ENCODE assay signal across 8 mouse cellular contexts in genomic region chr4:155840076-155841002, GRCm38 (mm10). TPM values are rescaled to one million over a fixed set of nuclear protein-coding genes. Genes with fewer than 3 reads are reported as not detected.
DNase-seq lines count a peak whose midpoint lies in the region; ATAC-seq and TF ChIP-seq lines count a peak whose summit lies in the region.

No protein-coding gene starts in this region.

- WGBS in liver, embryonic 15.5 days (ENCODE audit: insufficient replicate concordance) = 26% methylated on average over 8 of the region's 8 CpGs
- WGBS in stomach, postnatal 0 days = 14% methylated on average over 8 of the region's 8 CpGs

- no peak for TF ChIP-seq EP300 in stomach, postnatal 0 days (optimal IDR thresholded peaks at IDR 0.05)

- peak overlapping the region; percentile 87 for H3K4me2 ChIP-seq in liver, embryonic 15.5 days
- H3K4me2 ChIP-seq in stomach, postnatal 0 days (replicated peaks; ENCODE audit: low read depth) = peak overlapping the region; percentile 97

- H3K4me1 ChIP-seq in bone marrow macrophage, adult 2 months (ENCODE audit: control insufficient read depth, insufficient read depth, low read length) = peaks cover 17% of the 10 kb centered on the region
- H3K4me1 ChIP-seq in liver, embryonic 15.5 days (replicated peaks) = peaks cover 34% of the 10 kb centered on the region
- H3K4me1 ChIP-seq in stomach, postnatal 0 days (replicated peaks; ENCODE audit: control insufficient read depth, insufficient read depth) = 0 out of 2 replicates have a peak, but pooled peaks cover 3% of the 10 kb centered on the region

- DNase-seq in layer of hippocampus, adult 2 months (ENCODE audit: low spot score in 2 of 2) = no peak
- no peak for DNase-seq in layer of hippocampus, adult 8-10 months (ENCODE audit: low spot score in 2 of 2)
- DNase-seq in gastrocnemius, postnatal 10 days = peak; percentile 41
- DNase-seq in stomach, postnatal 0 days (ENCODE audit: low spot score) = no peak
- DNase-seq in layer of hippocampus, adult 9-10 months (ENCODE audit: low spot score) = no peak
- no peak for DNase-seq in frontal cortex, postnatal 36 days (ENCODE audit: low spot score in 2 of 2)

- H3K9ac ChIP-seq in liver, embryonic 15.5 days = peak overlapping the region; percentile 57
- H3K9ac ChIP-seq in stomach, postnatal 0 days (ENCODE audit: low read length) = peak overlapping the region; percentile 69

- H3K27ac ChIP-seq in layer of hippocampus, adult 2 months = peak overlapping the region; percentile 61
- H3K27ac ChIP-seq in bone marrow macrophage, adult 2 months (ENCODE audit: insufficient read depth, low read depth, low read length) = no peak overlapping the region
- no peak overlapping the region; the same call in 1 of the 2 replicates for H3K27ac ChIP-seq in liver, embryonic 15.5 days (replicated peaks)
- peak overlapping the region; percentile 97 for H3K27ac ChIP-seq in stomach, postnatal 0 days (replicated peaks)

- no peak for ATAC-seq in liver, embryonic 15.5 days (ENCODE audit: insufficient read depth)
- peak; percentile 1; the same call in 1 of the 2 replicates for ATAC-seq in stomach, postnatal 0 days (ENCODE audit: low FRiP score, low TSS enrichment)

- no peak for TF ChIP-seq POLR2A in bone marrow macrophage, adult 2 months (IDR thresholded peaks at IDR 0.05; ENCODE audit: borderline replicate concordance, low read depth, low read length)

- TF ChIP-seq CTCF in layer of hippocampus, adult 2 months (conservative IDR thresholded peaks at IDR 0.05) = no peak
- TF ChIP-seq CTCF in bone marrow macrophage, adult 2 months (IDR thresholded peaks at IDR 0.05; ENCODE audit: low read depth, low read length) = no peak
- TF ChIP-seq CTCF in stomach, postnatal 0 days (IDR thresholded peaks at IDR 0.05; ENCODE audit: low read depth) = no peak

- H3K27me3 ChIP-seq in liver, embryonic 15.5 days = peaks cover 40% of the 10 kb centered on the region
- H3K27me3 ChIP-seq in stomach, postnatal 0 days (ENCODE audit: control insufficient read depth, insufficient read depth, low read length) = no peaks in the 10 kb centered on the region

- H3K36me3 ChIP-seq in liver, embryonic 15.5 days (replicated peaks) = no peaks in the 10 kb centered on the region
- H3K36me3 ChIP-seq in stomach, postnatal 0 days (ENCODE audit: control insufficient read depth, insufficient read depth, low read length) = peaks cover 4% of the 10 kb centered on the region; the same call in 1 of the 2 replicates

- H3K9me3 ChIP-seq in liver, embryonic 15.5 days (replicated peaks) = no peaks in the 10 kb centered on the region
- no peaks in the 10 kb centered on the region for H3K9me3 ChIP-seq in stomach, postnatal 0 days (ENCODE audit: control insufficient read depth, low read length)

- H3K4me3 ChIP-seq in layer of hippocampus, adult 2 months = peak overlapping the region; percentile 45
- H3K4me3 ChIP-seq in bone marrow macrophage, adult 2 months (ENCODE audit: insufficient read depth, low read length) = peak overlapping the region; percentile 60
- H3K4me3 ChIP-seq in liver, embryonic 15.5 days (replicated peaks) = peak overlapping the region; percentile 60
- H3K4me3 ChIP-seq in stomach, postnatal 0 days (ENCODE audit: low read depth, low read length) = peak overlapping the region; percentile 53

RNA-seq across cellular contexts. Expression of gene Mxra8, which starts 0.9 kb away (rescaled TPM):
- 10 to 100 TPM in 1 of 2 experiments, 1 to 10 TPM in 1; 8.4 to 10.6 TPM for total RNA-seq in layer of hippocampus, adult 2 months (2021)
- total RNA-seq in layer of hippocampus, adult 8-10 months (2022) = 10 to 100 TPM in 2 of 4 experiments, 1 to 10 TPM in 2; 7.4 to 10.9 (median 9.6) TPM
- polyA plus RNA-seq in bone marrow macrophage, adult 2 months (2012; ENCODE audit: insufficient read depth, insufficient read length, missing spikeins) = 1.2 and 2.7 TPM in 2 replicates
- total RNA-seq in gastrocnemius, postnatal 10 days (2021) = 100 to 1,000 TPM; 112 to 136 TPM
- 7.7 and 9.9 TPM in 2 replicates for polyA plus RNA-seq in liver, embryonic 15.5 days (2015; fragmentation: Nextera tagmentation; extraction: Ambion mirVana)
- 79.4 and 88.4 TPM in 2 replicates for polyA plus RNA-seq in stomach, postnatal 0 days (2015; fragmentation: Nextera tagmentation; extraction: Ambion mirVana)

RNA-seq across cellular contexts. Expression of gene Dvl1, which starts 6.9 kb away (rescaled TPM):
- 10 to 100 TPM; 80.8 to 81.9 TPM for total RNA-seq in layer of hippocampus, adult 2 months (2021)
- total RNA-seq in layer of hippocampus, adult 8-10 months (2022) = 10 to 100 TPM; 71.0 to 91.3 (median 82.6) TPM
- 20.9 and 27.3 TPM in 2 replicates for polyA plus RNA-seq in bone marrow macrophage, adult 2 months (2012; ENCODE audit: insufficient read depth, insufficient read length, missing spikeins)
- 10 to 100 TPM; 96.4 to 99.6 TPM for total RNA-seq in gastrocnemius, postnatal 10 days (2021)
- polyA plus RNA-seq in liver, embryonic 15.5 days (2015; fragmentation: Nextera tagmentation; extraction: Ambion mirVana) = 5.0 and 6.9 TPM in 2 replicates
- 8.1 and 10.4 TPM in 2 replicates for polyA plus RNA-seq in stomach, postnatal 0 days (2015; fragmentation: Nextera tagmentation; extraction: Ambion mirVana)

RNA-seq across cellular contexts. Expression of gene Aurkaip1, which starts 9.3 kb away (rescaled TPM):
- 100 to 1,000 TPM; 102 to 105 TPM for total RNA-seq in layer of hippocampus, adult 2 months (2021)
- 100 to 1,000 TPM in 1 of 4 experiments, 10 to 100 TPM in 3; 95.2 to 103 (median 97.9) TPM for total RNA-seq in layer of hippocampus, adult 8-10 months (2022)
- polyA plus RNA-seq in bone marrow macrophage, adult 2 months (2012; ENCODE audit: insufficient read depth, insufficient read length, missing spikeins) = 99.3 and 105 TPM in 2 replicates
- total RNA-seq in gastrocnemius, postnatal 10 days (2021) = 10 to 100 TPM; 85.0 to 93.2 TPM
- polyA plus RNA-seq in liver, embryonic 15.5 days (2015; fragmentation: Nextera tagmentation; extraction: Ambion mirVana) = 94.0 and 108 TPM in 2 replicates
- 129 and 133 TPM in 2 replicates for polyA plus RNA-seq in stomach, postnatal 0 days (2015; fragmentation: Nextera tagmentation; extraction: Ambion mirVana)

RNA-seq across cellular contexts. Expression of gene Tas1r3, which starts 22.8 kb away (rescaled TPM):
- under 1 TPM; 0.33 to 0.44 TPM for total RNA-seq in layer of hippocampus, adult 2 months (2021)
- under 1 TPM; 0.25 to 0.32 (median 0.31) TPM for total RNA-seq in layer of hippocampus, adult 8-10 months (2022)
- 0.62 and 0.68 TPM in 2 replicates for polyA plus RNA-seq in bone marrow macrophage, adult 2 months (2012; ENCODE audit: insufficient read depth, insufficient read length, missing spikeins)
- total RNA-seq in gastrocnemius, postnatal 10 days (2021) = under 1 TPM; 0.11 to 0.26 TPM
- 0.08 and 0.15 TPM in 2 replicates for polyA plus RNA-seq in liver, embryonic 15.5 days (2015; fragmentation: Nextera tagmentation; extraction: Ambion mirVana)
- 0.11 and 0.28 TPM in 2 replicates for polyA plus RNA-seq in stomach, postnatal 0 days (2015; fragmentation: Nextera tagmentation; extraction: Ambion mirVana)

RNA-seq across cellular contexts. Expression of gene Ccnl2, which starts 28.1 kb away (rescaled TPM):
- 10 to 100 TPM; 79.4 to 94.2 TPM for total RNA-seq in layer of hippocampus, adult 2 months (2021)
- total RNA-seq in layer of hippocampus, adult 8-10 months (2022) = 100 to 1,000 TPM in 1 of 4 experiments, 10 to 100 TPM in 3; 69.6 to 104 (median 79.7) TPM
- 100 and 112 TPM in 2 replicates for polyA plus RNA-seq in bone marrow macrophage, adult 2 months (2012; ENCODE audit: insufficient read depth, insufficient read length, missing spikeins)
- 10 to 100 TPM; 31.0 to 47.8 TPM for total RNA-seq in gastrocnemius, postnatal 10 days (2021)
- polyA plus RNA-seq in liver, embryonic 15.5 days (2015; fragmentation: Nextera tagmentation; extraction: Ambion mirVana) = 65.6 and 77.1 TPM in 2 replicates
- polyA plus RNA-seq in stomach, postnatal 0 days (2015; fragmentation: Nextera tagmentation; extraction: Ambion mirVana) = 72.2 and 83.2 TPM in 2 replicates

Comparison
In these comparisons a context has a peak if more than half of its experiments do, and no peak if none do; other contexts are left out.
1. H3K27ac ChIP-seq: peak in layer of hippocampus, adult 2 months (single experiment) and stomach, postnatal 0 days (single experiment); none in bone marrow macrophage, adult 2 months (single experiment) and liver, embryonic 15.5 days (single experiment).
2. RNA of gene Mxra8, which starts 0.9 kb away (total RNA-seq): 112 to 136 TPM in gastrocnemius, postnatal 10 days; 8.4 to 10.6 TPM in layer of hippocampus, adult 2 months and 7.4 to 10.9 TPM in layer of hippocampus, adult 8-10 months; every median in the first group is over 4 times any median in the second.
3. Peak in every context shown above with its lines, with median percentiles within 50 percentile points of each other: H3K4me3 ChIP-seq.